Mouse (Mus musculus): ENCODE results near the gene Mfsd12. TPM values are rescaled to one million over a fixed set of nuclear protein-coding genes. Genes with fewer than 3 reads are reported as not detected.

The Mfsd12 gene
- polyA plus RNA-seq, 1 experiment, result 33.1 TPM

- H3K4me3 ChIP-seq (ENCODE audit: control insufficient read depth, low read depth, low read length), result no peak overlapping the region
These were observed 34.0 kb upstream of the Mfsd12 start for GRCm38 (mm10) chr10:81323141-81323775.

GRCm38 (mm10) chr10:81323791-81324530, 33.3 kb upstream of the Mfsd12 start:
- H3K4me3 ChIP-seq (ENCODE audit: control insufficient read depth, low read depth, low read length), result no peak overlapping the region
- no peak for TF ChIP-seq POLR2A (IDR thresholded peaks at IDR 0.05; ENCODE audit: control insufficient read depth, low read depth, low read length)
- TF ChIP-seq CTCF (IDR thresholded peaks at IDR 0.05; ENCODE audit: control insufficient read depth, insufficient read depth, insufficient replicate concordance, low read depth, low read length), result no peak
- no peak overlapping the region for H3K27ac ChIP-seq (ENCODE audit: control insufficient read depth, insufficient read depth, low read depth, low read length)
- peaks cover 9% of the 10 kb centered on the region for H3K4me1 ChIP-seq (ENCODE audit: control insufficient read depth, insufficient read depth, low read length)
- H3K36me3 ChIP-seq (ENCODE audit: control insufficient read depth, insufficient read depth, low read length), result no peaks in the 10 kb centered on the region; the same call in 1 of the 2 replicates
- H3K27me3 ChIP-seq (ENCODE audit: control insufficient read depth, insufficient read depth, low read length), result no peaks in the 10 kb centered on the region

More at GRCm38 (mm10) chr10:81323141-81323775, 34.0 kb upstream of the Mfsd12 start:
- no peak overlapping the region for H3K27ac ChIP-seq (ENCODE audit: control insufficient read depth, insufficient read depth, low read depth, low read length)
- H3K27me3 ChIP-seq (ENCODE audit: control insufficient read depth, insufficient read depth, low read length), result no peaks in the 10 kb centered on the region
- peaks cover 13% of the 10 kb centered on the region for H3K4me1 ChIP-seq (ENCODE audit: control insufficient read depth, insufficient read depth, low read length)
- H3K36me3 ChIP-seq (ENCODE audit: control insufficient read depth, insufficient read depth, low read length), result no peaks in the 10 kb centered on the region; the same call in 1 of the 2 replicates
- TF ChIP-seq POLR2A (IDR thresholded peaks at IDR 0.05; ENCODE audit: control insufficient read depth, low read depth, low read length) (no peak), CTCF (IDR thresholded peaks at IDR 0.05; ENCODE audit: control insufficient read depth, insufficient read depth, insufficient replicate concordance, low read depth, low read length) (no peak)

- Histone ChIP-seq H3K4me1 (ENCODE audit: control insufficient read depth, insufficient read depth, low read length) (no peaks in the 10 kb centered on the region; the same call in none of the 2 replicates), H3K27me3 (ENCODE audit: control insufficient read depth, insufficient read depth, low read length) (no peaks in the 10 kb centered on the region), H3K36me3 (ENCODE audit: control insufficient read depth, insufficient read depth, low read length) (no peaks in the 10 kb centered on the region; the same call in 1 of the 2 replicates), H3K27ac (ENCODE audit: control insufficient read depth, insufficient read depth, low read depth, low read length) (no peak overlapping the region), H3K4me3 (ENCODE audit: control insufficient read depth, low read depth, low read length) (no peak overlapping the region)
- TF ChIP-seq POLR2A (IDR thresholded peaks at IDR 0.05; ENCODE audit: control insufficient read depth, low read depth, low read length) (no peak), CTCF (IDR thresholded peaks at IDR 0.05; ENCODE audit: control insufficient read depth, insufficient read depth, insufficient replicate concordance, low read depth, low read length) (no peak)
These were observed 32.1 kb upstream of the Mfsd12 start for GRCm38 (mm10) chr10:81325176-81325575.

- Histone ChIP-seq H3K36me3 (ENCODE audit: control insufficient read depth, insufficient read depth, low read length) (no peaks in the 10 kb centered on the region; the same call in 1 of the 2 replicates), H3K4me1 (ENCODE audit: control insufficient read depth, insufficient read depth, low read length) (no peaks in the 10 kb centered on the region; the same call in none of the 2 replicates), H3K4me3 (ENCODE audit: control insufficient read depth, low read depth, low read length) (no peak overlapping the region), H3K27ac (ENCODE audit: control insufficient read depth, insufficient read depth, low read depth, low read length) (no peak overlapping the region), H3K27me3 (ENCODE audit: control insufficient read depth, insufficient read depth, low read length) (no peaks in the 10 kb centered on the region)
- TF ChIP-seq CTCF (IDR thresholded peaks at IDR 0.05; ENCODE audit: control insufficient read depth, insufficient read depth, insufficient replicate concordance, low read depth, low read length) (no peak), POLR2A (IDR thresholded peaks at IDR 0.05; ENCODE audit: control insufficient read depth, low read depth, low read length) (no peak)
These were observed 31.5 kb upstream of the Mfsd12 start for GRCm38 (mm10) chr10:81325781-81326180.

GRCm38 (mm10) chr10:81326858-81327257, 30.4 kb upstream of the Mfsd12 start:
- Histone ChIP-seq H3K27ac (ENCODE audit: control insufficient read depth, insufficient read depth, low read depth, low read length) (no peak overlapping the region), H3K27me3 (ENCODE audit: control insufficient read depth, insufficient read depth, low read length) (no peaks in the 10 kb centered on the region), H3K4me3 (ENCODE audit: control insufficient read depth, low read depth, low read length) (no peak overlapping the region), H3K4me1 (ENCODE audit: control insufficient read depth, insufficient read depth, low read length) (no peaks in the 10 kb centered on the region; the same call in 1 of the 2 replicates), H3K36me3 (ENCODE audit: control insufficient read depth, insufficient read depth, low read length) (no peaks in the 10 kb centered on the region; the same call in 1 of the 2 replicates)
- TF ChIP-seq POLR2A (IDR thresholded peaks at IDR 0.05; ENCODE audit: control insufficient read depth, low read depth, low read length), result no peak
- no peak for TF ChIP-seq CTCF (IDR thresholded peaks at IDR 0.05; ENCODE audit: control insufficient read depth, insufficient read depth, insufficient replicate concordance, low read depth, low read length)

GRCm38 (mm10) chr10:81327959-81328358, 29.3 kb upstream of the Mfsd12 start:
- no peaks in the 10 kb centered on the region; the same call in 1 of the 2 replicates for H3K36me3 ChIP-seq (ENCODE audit: control insufficient read depth, insufficient read depth, low read length)
- H3K27ac ChIP-seq (ENCODE audit: control insufficient read depth, insufficient read depth, low read depth, low read length), result no peak overlapping the region
- peaks cover 7% of the 10 kb centered on the region for H3K4me1 ChIP-seq (ENCODE audit: control insufficient read depth, insufficient read depth, low read length)
- no peaks in the 10 kb centered on the region for H3K27me3 ChIP-seq (ENCODE audit: control insufficient read depth, insufficient read depth, low read length)
- TF ChIP-seq CTCF (IDR thresholded peaks at IDR 0.05; ENCODE audit: control insufficient read depth, insufficient read depth, insufficient replicate concordance, low read depth, low read length) (no peak), POLR2A (IDR thresholded peaks at IDR 0.05; ENCODE audit: control insufficient read depth, low read depth, low read length) (no peak)
- H3K4me3 ChIP-seq (ENCODE audit: control insufficient read depth, low read depth, low read length), result no peak overlapping the region

GRCm38 (mm10) chr10:81328386-81328785, 28.9 kb upstream of the Mfsd12 start, which contains the start of gene Tbxa2r:
Tbxa2r (plus strand) TSS chr10:81328731.
- Histone ChIP-seq H3K27me3 (ENCODE audit: control insufficient read depth, insufficient read depth, low read length) (no peaks in the 10 kb centered on the region), H3K36me3 (ENCODE audit: control insufficient read depth, insufficient read depth, low read length) (no peaks in the 10 kb centered on the region; the same call in 1 of the 2 replicates), H3K4me1 (ENCODE audit: control insufficient read depth, insufficient read depth, low read length) (peaks cover 7% of the 10 kb centered on the region), H3K4me3 (ENCODE audit: control insufficient read depth, low read depth, low read length) (no peak within 1 kb of the TSS), H3K27ac (ENCODE audit: control insufficient read depth, insufficient read depth, low read depth, low read length) (peak within 1 kb of the TSS; percentile 27; the same call in 1 of the 2 replicates)
- TF ChIP-seq CTCF (IDR thresholded peaks at IDR 0.05; ENCODE audit: control insufficient read depth, insufficient read depth, insufficient replicate concordance, low read depth, low read length) (no peak), POLR2A (IDR thresholded peaks at IDR 0.05; ENCODE audit: control insufficient read depth, low read depth, low read length) (no peak)
